Mouse (Mus musculus) MEL (cell line): ENCODE data around the gene Tmbim7. TPM values are rescaled to one million over a fixed set of nuclear protein-coding genes. Genes with fewer than 3 reads are reported as not detected.
A peak's percentile ranks its signal among the peaks of the same experiment; 100 is the strongest.
"Not testable (repeated sequence)": the region's sequence is repeated elsewhere in the genome, so short reads cannot be mapped to it uniquely, and the experiment has no call there.

ENCODE experiments used
- DNase-seq: peaks from one replicate; pipeline ENCODE4 v3.0.0; 2011; ENCODE audit warnings: low read depth, low spot score
- H3K27ac ChIP-seq: 2 replicates; pipeline ENCODE4 v1.5.1; 2012; ENCODE audit warnings: low read depth, mild to moderate bottlenecking, control low read depth, low read length, moderate library complexity; ENCODE audit not compliant: control insufficient read depth
- H3K27me3 ChIP-seq, 2 experiments: fragments of 150-350 bp in 1 of 2; sonication (generic) in 1 of 2; 2 replicates each; pipeline ENCODE4 v1.6.1; 2012; ENCODE audit warnings: low read length in 2 of 2, mild to moderate bottlenecking in 2 of 2, improper control_type of control experiment in 1 of 2, moderate library complexity in 1 of 2; ENCODE audit not compliant: insufficient read depth in 2 of 2, control insufficient read depth in 1 of 2
- H3K36me3 ChIP-seq, 2 experiments: 2 replicates each; pipeline ENCODE4 v1.6.1; 2012 to 2014; ENCODE audit warnings: low read length in 2 of 2, improper control_type of control experiment in 1 of 2, inconsistent platforms in 1 of 2, mild to moderate bottlenecking in 1 of 2; ENCODE audit not compliant: insufficient read depth in 2 of 2, control insufficient read depth in 1 of 2
- H3K4me1 ChIP-seq, 2 experiments: fragments of 150-350 bp in 1 of 2; sonication (generic) in 1 of 2; 2 replicates each; pipeline ENCODE4 v1.6.1; 2012; ENCODE audit warnings: low read length in 2 of 2, improper control_type of control experiment in 1 of 2, mild to moderate bottlenecking in 1 of 2; ENCODE audit not compliant: insufficient read depth in 2 of 2, control insufficient read depth in 1 of 2
- H3K4me3 ChIP-seq, 2 experiments: fragments of 150-350 bp in 1 of 2; sonication (generic) in 1 of 2; 2 replicates each; pipeline ENCODE4 v1.5.1; 2012; ENCODE audit warnings: low read depth in 2 of 2, low read length in 2 of 2, mild to moderate bottlenecking in 2 of 2, moderate library complexity in 2 of 2, control low read depth in 1 of 2, improper control_type of control experiment in 1 of 2; ENCODE audit not compliant: control insufficient read depth in 1 of 2, insufficient read depth in 1 of 2
- H3K79me2 ChIP-seq: 2 replicates; pipeline ENCODE4 v1.6.1; 2012; ENCODE audit warnings: mild to moderate bottlenecking, low read length, moderate library complexity; ENCODE audit not compliant: control insufficient read depth, poor library complexity, insufficient read depth
- H3K9ac ChIP-seq: 2 replicates; pipeline ENCODE4 v1.6.1; 2012; ENCODE audit warnings: low read depth, mild to moderate bottlenecking, control low read depth, low read length, moderate library complexity; ENCODE audit not compliant: control insufficient read depth, poor library complexity, severe bottlenecking
- H3K9me3 ChIP-seq: fragments of 150-350 bp; sonication (generic); replicated peaks from 2 replicates; pipeline ENCODE4 v1.6.1; 2012; ENCODE audit warnings: mild to moderate bottlenecking, low read length, improper control_type of control experiment, moderate library complexity; ENCODE audit not compliant: insufficient read depth
- BHLHE40 ChIP-seq: IDR thresholded peaks from 2 replicates; pipeline ENCODE4 v1.6.1; 2012; ENCODE audit warnings: low read depth, mild to moderate bottlenecking, inconsistent platforms, low read length, improper control_type of control experiment, borderline replicate concordance
- EP300 ChIP-seq, 2 experiments: IDR thresholded peaks; 2 replicates each; pipeline ENCODE4 v1.6.1; 2011; ENCODE audit warnings: improper control_type of control experiment in 2 of 2, low read length in 2 of 2, low read depth in 1 of 2, mild to moderate bottlenecking in 1 of 2
- ETS1 ChIP-seq: IDR thresholded peaks from 2 replicates; pipeline ENCODE4 v1.6.1; 2012; ENCODE audit warnings: low read depth, mild to moderate bottlenecking, inconsistent platforms, low read length, improper control_type of control experiment, moderate library complexity
- HCFC1 ChIP-seq: IDR thresholded peaks from 2 replicates; pipeline ENCODE4 v1.6.1; 2012; ENCODE audit warnings: low read depth, mild to moderate bottlenecking, inconsistent platforms, low read length, improper control_type of control experiment, moderate library complexity
- MAX ChIP-seq: IDR thresholded peaks from 2 replicates; pipeline ENCODE4 v1.6.1; 2011; ENCODE audit warnings: low read length, improper control_type of control experiment
- MEF2A ChIP-seq: IDR thresholded peaks from 2 replicates; pipeline ENCODE4 v1.6.1; 2014; ENCODE audit warnings: low read depth, mild to moderate bottlenecking, inconsistent platforms, low read length, improper control_type of control experiment; ENCODE audit not compliant: poor library complexity, insufficient replicate concordance, severe bottlenecking; ENCODE audit errors: extremely low read depth
- MYC ChIP-seq: IDR thresholded peaks from 2 replicates; pipeline ENCODE4 v1.6.1; 2011; ENCODE audit warnings: low read depth, mild to moderate bottlenecking, low read length, improper control_type of control experiment, moderate library complexity
- NELFE ChIP-seq: IDR thresholded peaks from 2 replicates; pipeline ENCODE4 v1.6.1; 2011; ENCODE audit warnings: low read depth, low read length, improper control_type of control experiment
- NRF1 ChIP-seq: IDR thresholded peaks from 2 replicates; pipeline ENCODE4 v1.6.1; 2014; ENCODE audit warnings: low read depth, mild to moderate bottlenecking, inconsistent platforms, low read length, improper control_type of control experiment, moderate library complexity; ENCODE audit not compliant: poor library complexity, insufficient read depth, severe bottlenecking
- POLR2A ChIP-seq, 2 experiments: IDR thresholded peaks; 2 replicates each; pipeline ENCODE4 v1.6.1; 2011 to 2012; ENCODE audit warnings: low read length in 2 of 2, mild to moderate bottlenecking in 2 of 2, control low read depth in 1 of 2, improper control_type of control experiment in 1 of 2, low read depth in 1 of 2, moderate library complexity in 1 of 2; ENCODE audit not compliant: control insufficient read depth in 1 of 2, insufficient read depth in 1 of 2, poor library complexity in 1 of 2
- POLR2AphosphoS5 ChIP-seq: IDR thresholded peaks from 2 replicates; pipeline ENCODE4 v1.6.1; 2012; ENCODE audit warnings: low read depth, borderline replicate concordance, mild to moderate bottlenecking, inconsistent platforms, low read length, moderate library complexity, mixed read lengths
- SIN3A ChIP-seq: IDR thresholded peaks from 2 replicates; pipeline ENCODE4 v1.6.1; 2012; ENCODE audit warnings: low read length, improper control_type of control experiment, inconsistent platforms
- TBP ChIP-seq: IDR thresholded peaks from 2 replicates; pipeline ENCODE4 v1.8.0; 2011; ENCODE audit warnings: low read depth, low read length, improper control_type of control experiment
- ZMIZ1 ChIP-seq: IDR thresholded peaks from 2 replicates; pipeline ENCODE4 v1.6.1; 2012; ENCODE audit warnings: low read depth, mild to moderate bottlenecking, inconsistent platforms, low read length, improper control_type of control experiment, moderate library complexity
- polyA plus RNA-seq, 2 experiments: library from polyadenylated mRNA; stranded (reverse) in 1 of 2; unstranded in 1 of 2; fragments of >175 nt in 1 of 2; fragments of >200 nt in 1 of 2; gene quantifications; 2 replicates each; pipeline versions ENCODE4 v1.2.1 to v1.2.4; 2012; ENCODE audit warnings: low replicate concordance in 2 of 2, low read depth in 1 of 2; ENCODE audit not compliant: insufficient read length in 2 of 2, insufficient read depth in 1 of 2, missing spikeins in 1 of 2
- total RNA-seq: library from RNA; depleted of rRNA; stranded (reverse); fragments of 300-350 nt; gene quantifications from 2 replicates; pipeline ENCODE4 v1.2.3, GENCODE M21; 2012

The Tmbim7 gene
- total and polyA plus RNA-seq, 3 experiments: 0.06 TPM; not detected in 2

DNA sequence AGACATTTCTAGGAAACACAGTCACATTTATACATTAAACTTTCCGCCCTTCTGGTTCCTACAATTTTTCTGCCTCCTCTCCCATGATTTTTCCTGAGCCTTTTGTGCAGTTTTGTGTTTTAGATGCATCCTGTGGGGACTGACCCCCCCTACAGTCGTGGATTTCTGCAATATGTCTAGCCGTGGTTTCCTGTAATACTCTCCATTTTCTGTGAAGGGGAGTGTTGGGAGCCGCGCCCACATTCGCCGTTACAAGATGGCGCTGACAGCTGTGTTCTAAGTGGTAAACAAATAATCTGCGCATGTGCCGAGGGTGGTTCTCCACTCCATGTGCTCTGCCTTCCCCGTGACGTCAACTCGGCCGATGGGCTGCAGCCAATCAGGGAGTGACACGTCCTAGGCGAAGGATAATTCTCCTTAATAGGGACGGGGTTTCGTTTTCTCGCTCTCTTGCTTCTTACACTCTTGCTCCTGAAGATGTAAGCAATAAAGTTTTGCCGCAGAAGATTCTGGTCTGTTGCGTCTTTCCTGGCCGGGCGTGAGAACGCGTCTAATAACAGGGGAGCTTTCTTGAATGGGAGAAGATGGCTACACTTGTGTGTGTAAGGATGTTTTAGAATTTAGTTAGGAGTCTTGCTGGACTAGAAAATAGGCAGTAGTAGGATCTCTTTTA is 2.1 kb downstream of the Tmbim7 start:
- H3K36me3 ChIP-seq: peaks cover 0 to 23% of the 10 kb centered on the region in 2 experiments; a peak in 2 of 4 replicates
- H3K4me3 ChIP-seq: peak overlapping the region; percentile 50 to 56
- DNase-seq: peak; percentile 73
- H3K27me3 ChIP-seq, H3K9me3 ChIP-seq, H3K79me2 ChIP-seq: not testable (repeated sequence)
- peak overlapping the region; percentile 81 for H3K9ac ChIP-seq
- peaks cover 6 to 25% of the 10 kb centered on the region in 2 experiments for H3K4me1 ChIP-seq
- TF ChIP-seq SIN3A (peak; percentile 83), MAX (peak; percentile 44; the same call in 1 of the 2 replicates), HCFC1 (peak; percentile 52; the same call in 1 of the 2 replicates), EP300 (IDR thresholded peaks at IDR 0.05; ENCODE audit: low read depth in 1 of 2, low read length in 2 of 2) (0 out of 4 replicates have a peak, but pooled peaks of 1 of the 2 experiments have one; percentile 5), POLR2A (IDR thresholded peaks at IDR 0.05; ENCODE audit: control insufficient read depth in 1 of 2, insufficient read depth in 1 of 2, low read depth in 1 of 2, low read length in 2 of 2, poor library complexity in 1 of 2) (peak in 1 of 2 experiments; percentile 50; a peak in 1 of 4 replicates), TBP (peak; percentile 50; the same call in 1 of the 2 replicates), MYC (peak; percentile 61; the same call in 1 of the 2 replicates), NELFE (peak; percentile 62), NRF1 (peak; percentile 33; the same call in 1 of the 2 replicates), ETS1 (peak; percentile 47)
- peak overlapping the region; percentile 97 for H3K27ac ChIP-seq

GRCm38 (mm10) chr5:3653801-3654200 is 2.8 kb downstream of the Tmbim7 start:
- TF ChIP-seq MEF2A: no peak
- TF ChIP-seq NRF1: no peak
- TF ChIP-seq ZMIZ1: 0 out of 2 replicates have a peak, but pooled peaks have one; percentile 34
- TF ChIP-seq BHLHE40: no peak
- TF ChIP-seq POLR2AphosphoS5: no peak
- no peak for TF ChIP-seq MAX
- 0 out of 4 replicates have a peak, but pooled peaks of 1 of the 2 experiments have one; percentile 14 for TF ChIP-seq EP300 (IDR thresholded peaks at IDR 0.05; ENCODE audit: low read depth in 1 of 2, low read length in 2 of 2)
- TF ChIP-seq NELFE: no peak
- TF ChIP-seq, all 39 proteins: peak for 2
- H3K9ac ChIP-seq: peak overlapping the region; percentile 81
- no peaks in the 10 kb centered on the region for H3K9me3 ChIP-seq
- H3K27ac ChIP-seq: peak overlapping the region; percentile 97
- no peak for DNase-seq
- H3K4me3 ChIP-seq: peak overlapping the region; percentile 43 to 56; a peak in 3 of 4 replicates
- no peaks in the 10 kb centered on the region for H3K27me3 ChIP-seq
- no peaks in the 10 kb centered on the region for H3K79me2 ChIP-seq
- peaks cover 0 to 20% of the 10 kb centered on the region in 2 experiments; a peak in 2 of 4 replicates for H3K36me3 ChIP-seq
- H3K4me1 ChIP-seq: peaks cover 3 to 25% of the 10 kb centered on the region in 2 experiments; a peak in 3 of 4 replicates
